Mouse (Mus musculus): ENCODE results near the gene Ssh1. TPM values are rescaled to one million over a fixed set of nuclear protein-coding genes. Genes with fewer than 3 reads are reported as not detected.

The Ssh1 gene
- polyA plus RNA-seq, 2 experiments = 12.0 to 24.6 TPM

DNA sequence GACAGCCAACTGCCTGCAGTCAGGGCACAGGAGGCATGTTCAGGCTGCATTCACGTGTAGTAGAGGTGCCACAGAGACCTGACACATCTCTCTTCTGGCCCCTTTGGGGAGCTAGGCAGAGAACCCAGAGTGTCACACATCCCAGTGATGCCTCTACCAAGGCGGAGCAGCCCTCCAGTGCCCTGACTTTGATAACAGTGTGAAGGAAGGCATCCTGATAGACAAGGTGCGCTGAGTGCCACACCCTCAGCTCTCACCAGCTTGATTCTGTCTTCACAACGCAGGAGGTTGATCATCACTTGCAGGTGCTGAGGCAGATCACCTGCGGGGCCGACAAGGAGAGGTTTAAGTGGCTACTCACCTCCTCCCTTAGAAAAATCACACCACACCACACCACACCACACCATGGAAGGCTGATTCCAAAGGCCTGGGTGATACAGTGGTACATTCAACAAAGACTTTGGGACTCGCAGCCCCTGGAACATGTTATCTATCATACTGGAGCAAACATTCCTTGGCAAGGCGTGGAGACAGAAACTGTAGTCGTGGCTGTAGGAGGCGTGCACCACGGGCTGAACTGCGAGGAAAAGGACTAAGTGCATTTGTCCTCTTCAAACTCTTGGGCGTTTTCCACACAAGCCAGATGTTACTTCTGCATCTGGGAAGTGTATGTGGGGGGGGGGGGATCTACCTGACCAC is 27.1 kb downstream of the Ssh1 start:
- no peak overlapping the region for H3K4me3 ChIP-seq (replicated peaks; ENCODE audit: low read length)
- 91% methylated on average over 13 of the region's 13 CpGs for WGBS
- ATAC-seq (ENCODE audit: low FRiP score, low read depth) = no peak
- no peak for TF ChIP-seq POLR2A (IDR thresholded peaks at IDR 0.05; ENCODE audit: borderline replicate concordance, extremely low read depth, insufficient read depth, insufficient read length)
- no peak overlapping the region for H3K27ac ChIP-seq (replicated peaks; ENCODE audit: low read depth, low read length)
- DNase-seq (ENCODE audit: low spot score) = no peak
- H3K9ac ChIP-seq (ENCODE audit: low read depth, low read length, severe bottlenecking) = no peak overlapping the region
- no peak overlapping the region for H3K4me2 ChIP-seq (replicated peaks; ENCODE audit: low read depth, low read length, severe bottlenecking)
- H3K9me3 ChIP-seq (ENCODE audit: control insufficient read depth, low read length) = no peaks in the 10 kb centered on the region
- peaks cover 68% of the 10 kb centered on the region for H3K36me3 ChIP-seq (ENCODE audit: control insufficient read depth, insufficient read depth, low read length)
- no peaks in the 10 kb centered on the region for H3K27me3 ChIP-seq (ENCODE audit: control insufficient read depth, insufficient read depth, low read length)
- H3K4me1 ChIP-seq (ENCODE audit: control insufficient read depth, insufficient read depth, low read length) = no peaks in the 10 kb centered on the region

DNA sequence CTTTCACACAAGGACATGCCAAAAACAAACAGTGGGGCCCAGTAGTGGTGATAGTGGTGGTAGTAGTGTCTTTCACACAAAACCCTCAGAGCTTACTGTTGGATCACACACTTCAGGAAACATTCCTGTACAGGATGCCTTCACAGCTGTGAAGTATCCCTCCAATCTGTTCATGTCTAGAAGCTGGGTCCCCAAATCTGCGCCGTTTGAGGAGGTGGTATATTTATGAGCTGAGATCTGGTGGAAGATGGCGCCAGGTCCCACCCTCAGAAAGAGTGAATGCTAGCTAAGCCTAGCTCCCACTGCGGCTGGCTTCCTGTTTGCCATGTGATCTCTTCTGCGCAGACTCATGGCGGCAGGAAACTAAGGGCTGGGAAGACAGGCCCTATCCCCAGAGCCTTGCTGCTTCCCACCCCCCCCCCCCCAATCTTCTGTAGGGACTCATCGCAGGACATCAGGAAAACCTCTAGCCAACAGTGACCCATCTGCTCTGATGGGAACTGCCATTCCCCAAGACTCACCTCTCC is 28.0 kb downstream of the Ssh1 start:
- Histone ChIP-seq H3K27ac (replicated peaks; ENCODE audit: low read depth, low read length) (no peak overlapping the region), H3K36me3 (ENCODE audit: control insufficient read depth, insufficient read depth, low read length) (peaks cover 76% of the 10 kb centered on the region), H3K9me3 (ENCODE audit: control insufficient read depth, low read length) (no peaks in the 10 kb centered on the region), H3K4me1 (ENCODE audit: control insufficient read depth, insufficient read depth, low read length) (no peaks in the 10 kb centered on the region), H3K4me3 (replicated peaks; ENCODE audit: low read length) (no peak overlapping the region), H3K27me3 (ENCODE audit: control insufficient read depth, insufficient read depth, low read length) (no peaks in the 10 kb centered on the region), H3K9ac (ENCODE audit: low read depth, low read length, severe bottlenecking) (no peak overlapping the region), H3K4me2 (replicated peaks; ENCODE audit: low read depth, low read length, severe bottlenecking) (no peak overlapping the region)
- WGBS = 86% methylated on average over 7 of the region's 7 CpGs
- no peak for ATAC-seq (ENCODE audit: low FRiP score, low read depth)
- no peak for TF ChIP-seq POLR2A (IDR thresholded peaks at IDR 0.05; ENCODE audit: borderline replicate concordance, extremely low read depth, insufficient read depth, insufficient read length)
- DNase-seq (ENCODE audit: low spot score) = no peak

DNA sequence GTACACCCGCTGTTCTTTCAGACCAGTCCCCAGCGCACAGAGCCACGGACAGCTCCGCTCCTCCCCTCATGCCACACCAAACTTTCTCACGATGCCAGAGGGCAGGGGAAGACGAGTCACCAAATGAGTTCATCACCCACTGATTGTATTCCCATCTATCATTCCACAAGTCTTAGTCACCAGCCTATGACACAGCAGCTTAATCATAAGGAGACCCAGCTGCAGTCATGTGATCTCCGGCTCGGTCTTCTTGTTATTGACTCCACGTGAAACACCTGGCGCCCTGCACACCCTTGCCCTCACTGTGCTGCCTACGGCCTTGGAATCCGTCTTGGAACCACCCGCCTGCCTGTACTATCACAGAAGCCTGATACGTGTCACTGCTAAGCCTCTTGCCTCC is 28.7 kb downstream of the Ssh1 start:
- WGBS = 84% methylated on average over 14 of the region's 14 CpGs
- DNase-seq (ENCODE audit: low spot score) = no peak
- Histone ChIP-seq H3K4me2 (replicated peaks; ENCODE audit: low read depth, low read length, severe bottlenecking) (no peak overlapping the region), H3K27me3 (ENCODE audit: control insufficient read depth, insufficient read depth, low read length) (no peaks in the 10 kb centered on the region), H3K27ac (replicated peaks; ENCODE audit: low read depth, low read length) (no peak overlapping the region), H3K4me3 (replicated peaks; ENCODE audit: low read length) (no peak overlapping the region), H3K9ac (ENCODE audit: low read depth, low read length, severe bottlenecking) (no peak overlapping the region), H3K36me3 (ENCODE audit: control insufficient read depth, insufficient read depth, low read length) (peaks cover 72% of the 10 kb centered on the region), H3K9me3 (ENCODE audit: control insufficient read depth, low read length) (no peaks in the 10 kb centered on the region), H3K4me1 (ENCODE audit: control insufficient read depth, insufficient read depth, low read length) (no peaks in the 10 kb centered on the region)
- TF ChIP-seq POLR2A (IDR thresholded peaks at IDR 0.05; ENCODE audit: borderline replicate concordance, extremely low read depth, insufficient read depth, insufficient read length) = no peak
- no peak for ATAC-seq (ENCODE audit: low FRiP score, low read depth)

DNA sequence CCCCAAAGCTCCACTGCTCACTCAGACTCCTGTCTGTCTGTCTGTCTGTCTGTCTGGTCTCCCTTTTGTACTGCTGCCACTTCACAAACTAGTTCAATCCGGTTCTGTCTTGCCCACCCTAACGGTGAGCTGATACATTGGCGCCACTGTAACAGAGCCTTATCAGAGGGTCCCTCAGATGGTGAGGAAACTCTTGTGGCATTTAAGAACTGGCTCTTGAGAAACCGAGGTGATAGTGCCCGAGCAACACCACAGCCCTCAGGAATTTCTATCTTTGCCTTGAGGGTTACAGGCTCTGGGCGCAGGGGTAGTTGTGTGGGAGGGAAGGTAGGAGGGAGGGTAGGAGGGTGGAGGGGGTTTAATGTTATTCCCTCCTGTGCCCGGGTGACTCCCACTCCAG is 31.9 kb downstream of the Ssh1 start:
- DNase-seq (ENCODE audit: low spot score) (no peak), ATAC-seq (ENCODE audit: low FRiP score, low read depth) (no peak)

DNA sequence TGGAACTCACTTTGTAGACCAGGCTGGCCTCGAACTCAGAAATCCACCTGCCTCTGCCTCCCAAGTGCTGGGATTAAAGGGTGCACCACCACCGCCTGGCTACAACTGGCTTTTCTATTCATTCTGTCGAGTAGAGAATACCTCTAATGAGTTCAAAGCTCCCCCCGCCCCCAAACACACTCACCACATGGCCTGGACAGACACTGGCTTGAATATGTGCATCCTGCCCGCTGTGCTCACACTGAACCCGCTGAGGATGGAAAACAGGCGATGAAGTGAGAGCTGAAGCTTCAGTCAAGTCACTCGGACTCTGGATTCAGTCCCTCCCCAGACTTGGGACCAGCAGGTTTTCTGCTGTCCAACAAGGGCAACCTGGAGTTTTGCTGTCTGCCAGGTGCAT is 33.3 kb downstream of the Ssh1 start:
- DNase-seq (ENCODE audit: low spot score) (no peak), ATAC-seq (ENCODE audit: low FRiP score, low read depth) (no peak)
- H3K27me3 ChIP-seq (ENCODE audit: control insufficient read depth, insufficient read depth, low read length) = no peaks in the 10 kb centered on the region
- no peak overlapping the region for H3K27ac ChIP-seq (replicated peaks; ENCODE audit: low read depth, low read length)
- H3K9me3 ChIP-seq (ENCODE audit: control insufficient read depth, low read length) = no peaks in the 10 kb centered on the region
- no peak for TF ChIP-seq POLR2A (IDR thresholded peaks at IDR 0.05; ENCODE audit: borderline replicate concordance, extremely low read depth, insufficient read depth, insufficient read length)
- no peaks in the 10 kb centered on the region for H3K4me1 ChIP-seq (ENCODE audit: control insufficient read depth, insufficient read depth, low read length)
- no peak overlapping the region for H3K4me3 ChIP-seq (replicated peaks; ENCODE audit: low read length)
- WGBS = 77% methylated on average over 8 of the region's 8 CpGs
- H3K4me2 ChIP-seq (replicated peaks; ENCODE audit: low read depth, low read length, severe bottlenecking) = no peak overlapping the region
- no peak overlapping the region for H3K9ac ChIP-seq (ENCODE audit: low read depth, low read length, severe bottlenecking)
- H3K36me3 ChIP-seq (ENCODE audit: control insufficient read depth, insufficient read depth, low read length) = peaks cover 55% of the 10 kb centered on the region

More for the DNA sequence above, 31.9 kb downstream of the Ssh1 start:
- H3K27me3 ChIP-seq (ENCODE audit: control insufficient read depth, insufficient read depth, low read length) = no peaks in the 10 kb centered on the region
- H3K9ac ChIP-seq (ENCODE audit: low read depth, low read length, severe bottlenecking) = no peak overlapping the region
- TF ChIP-seq POLR2A (IDR thresholded peaks at IDR 0.05; ENCODE audit: borderline replicate concordance, extremely low read depth, insufficient read depth, insufficient read length) = no peak
- H3K4me2 ChIP-seq (replicated peaks; ENCODE audit: low read depth, low read length, severe bottlenecking) = no peak overlapping the region
- 75% methylated on average over 7 of the region's 7 CpGs for WGBS
- H3K4me3 ChIP-seq (replicated peaks; ENCODE audit: low read length) = no peak overlapping the region
- no peaks in the 10 kb centered on the region for H3K9me3 ChIP-seq (ENCODE audit: control insufficient read depth, low read length)
- peaks cover 61% of the 10 kb centered on the region for H3K36me3 ChIP-seq (ENCODE audit: control insufficient read depth, insufficient read depth, low read length)
- no peaks in the 10 kb centered on the region for H3K4me1 ChIP-seq (ENCODE audit: control insufficient read depth, insufficient read depth, low read length)
- H3K27ac ChIP-seq (replicated peaks; ENCODE audit: low read depth, low read length) = no peak overlapping the region
